Mouse (Mus musculus): Measurements from ENCODE around the gene Kremen1. TPM values are rescaled to one million over a fixed set of nuclear protein-coding genes. Genes with fewer than 3 reads are reported as not detected.
A peak's percentile ranks its signal among the peaks of the same experiment; 100 is the strongest.

Kremen1 gene
- polyA plus RNA-seq, 1 experiment from 2014 or later: 17.2 TPM

DNA sequence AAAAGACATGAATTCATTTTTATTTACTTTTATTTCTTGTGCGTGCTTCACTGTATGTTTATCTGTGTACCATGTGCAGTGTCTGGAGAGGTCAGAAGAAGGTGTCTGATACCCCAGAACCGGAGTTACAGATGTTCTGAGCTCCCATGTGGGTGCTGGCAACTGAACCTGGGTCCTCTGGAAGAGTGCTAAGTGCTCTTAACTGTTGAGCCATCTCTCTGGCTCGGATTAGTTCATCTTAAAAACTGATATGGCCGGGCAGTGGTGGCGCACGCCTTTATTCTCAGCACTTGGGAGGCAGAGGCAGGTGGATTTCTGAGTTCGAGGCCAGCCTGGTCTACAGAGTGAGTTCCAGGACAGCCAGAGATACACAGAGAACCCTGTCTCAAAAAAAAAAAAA, 18.1 kb downstream of the Kremen1 start:
- Histone ChIP-seq H3K27ac (ENCODE audit: low read depth, low read length) (no peak overlapping the region), H3K4me2 (replicated peaks; ENCODE audit: low read depth, low read length) (no peak overlapping the region), H3K27me3 (ENCODE audit: control insufficient read depth, insufficient read depth, low read length) (no peaks in the 10 kb centered on the region), H3K9ac (ENCODE audit: low read depth, low read length) (no peak overlapping the region), H3K36me3 (ENCODE audit: control insufficient read depth, insufficient read depth, low read length) (peaks cover 6% of the 10 kb centered on the region; the same call in 1 of the 2 replicates), H3K9me3 (ENCODE audit: control insufficient read depth, low read length) (no peaks in the 10 kb centered on the region), H3K4me3 (ENCODE audit: low read length) (no peak overlapping the region), H3K4me1 (ENCODE audit: control insufficient read depth, insufficient read depth, low read length) (peaks cover 42% of the 10 kb centered on the region)
- 91% methylated on average over 7 of the region's 7 CpGs for WGBS
- no peak for ATAC-seq (ENCODE audit: low FRiP score, low TSS enrichment)

GRCm38 (mm10) chr11:5242158-5242557, 19.2 kb downstream of the Kremen1 start:
- Histone ChIP-seq H3K4me2 (replicated peaks; ENCODE audit: low read depth, low read length) (no peak overlapping the region), H3K9ac (ENCODE audit: low read depth, low read length) (no peak overlapping the region), H3K27ac (ENCODE audit: low read depth, low read length) (no peak overlapping the region), H3K4me3 (ENCODE audit: low read length) (no peak overlapping the region), H3K9me3 (ENCODE audit: control insufficient read depth, low read length) (no peaks in the 10 kb centered on the region), H3K27me3 (ENCODE audit: control insufficient read depth, insufficient read depth, low read length) (no peaks in the 10 kb centered on the region), H3K36me3 (ENCODE audit: control insufficient read depth, insufficient read depth, low read length) (peaks cover 14% of the 10 kb centered on the region; the same call in 1 of the 2 replicates), H3K4me1 (ENCODE audit: control insufficient read depth, insufficient read depth, low read length) (peaks cover 42% of the 10 kb centered on the region)
- no peak for ATAC-seq (ENCODE audit: low FRiP score, low TSS enrichment)
- 69% methylated on average over 8 of the region's 8 CpGs for WGBS

DNA sequence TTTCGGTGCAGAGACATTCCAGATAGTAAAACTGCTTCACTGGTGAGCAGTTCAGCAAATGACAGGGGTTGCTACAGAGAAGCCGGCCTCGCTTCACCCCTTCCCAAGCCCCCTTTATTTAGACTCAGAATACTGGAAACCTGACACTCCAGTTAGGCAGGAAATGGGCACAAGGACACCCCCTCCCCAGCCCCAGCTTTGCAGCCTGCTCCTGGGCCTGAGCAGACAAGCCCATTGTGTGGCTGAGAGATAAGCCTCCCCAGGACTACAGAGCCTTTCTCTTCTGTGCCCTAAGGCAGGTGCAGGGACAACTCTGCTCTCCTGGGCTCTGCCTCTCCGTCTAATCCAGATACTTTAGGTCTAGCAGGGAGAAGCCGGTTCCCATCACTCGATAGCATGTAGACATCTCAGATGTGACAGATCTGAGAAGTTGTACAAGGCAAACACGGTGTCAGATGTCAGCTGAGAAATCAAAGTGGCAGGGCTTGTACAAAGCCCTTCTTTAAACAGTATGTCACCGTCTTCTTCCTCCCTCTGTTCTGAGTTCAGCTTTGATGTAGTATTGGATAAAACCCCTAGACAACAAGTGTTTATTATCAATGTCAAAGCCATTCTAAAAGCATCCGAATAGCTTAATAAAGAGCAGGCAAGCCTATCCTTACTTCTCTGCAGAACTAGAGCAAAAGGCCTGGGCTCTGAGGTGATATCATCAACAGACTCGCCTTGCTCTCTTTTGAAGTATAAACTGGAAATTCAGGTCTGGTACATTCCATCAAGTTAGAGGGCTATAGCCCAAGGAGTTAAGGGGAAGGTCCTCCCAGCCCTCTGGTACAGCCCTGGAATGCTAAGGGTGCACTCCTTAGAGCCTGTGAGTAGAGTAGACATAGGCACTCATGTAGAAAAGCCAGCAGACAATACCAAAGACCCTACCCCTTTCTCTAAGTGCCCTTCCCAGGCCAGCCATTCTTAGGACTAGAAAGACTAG, 21.4 kb downstream of the Kremen1 start:
- peaks cover 37% of the 10 kb centered on the region for H3K4me1 ChIP-seq (ENCODE audit: control insufficient read depth, insufficient read depth, low read length)
- H3K27ac ChIP-seq (ENCODE audit: low read depth, low read length): peak overlapping the region; percentile 88
- WGBS: 8% methylated on average over 10 of the region's 10 CpGs
- H3K9me3 ChIP-seq (ENCODE audit: control insufficient read depth, low read length): no peaks in the 10 kb centered on the region
- peak overlapping the region; percentile 18 for H3K9ac ChIP-seq (ENCODE audit: low read depth, low read length)
- H3K4me3 ChIP-seq (ENCODE audit: low read length): no peak overlapping the region
- H3K27me3 ChIP-seq (ENCODE audit: control insufficient read depth, insufficient read depth, low read length): no peaks in the 10 kb centered on the region
- H3K36me3 ChIP-seq (ENCODE audit: control insufficient read depth, insufficient read depth, low read length): peaks cover 17% of the 10 kb centered on the region; the same call in 1 of the 2 replicates
- H3K4me2 ChIP-seq (replicated peaks; ENCODE audit: low read depth, low read length): peak overlapping the region; percentile 9; the same call in 1 of the 2 replicates
- peak; percentile 80 for ATAC-seq (ENCODE audit: low FRiP score, low TSS enrichment)

- Histone ChIP-seq H3K9me3 (ENCODE audit: control insufficient read depth, low read length) (no peaks in the 10 kb centered on the region), H3K27ac (ENCODE audit: low read depth, low read length) (no peak overlapping the region), H3K27me3 (ENCODE audit: control insufficient read depth, insufficient read depth, low read length) (no peaks in the 10 kb centered on the region), H3K4me2 (replicated peaks; ENCODE audit: low read depth, low read length) (no peak overlapping the region), H3K9ac (ENCODE audit: low read depth, low read length) (no peak overlapping the region), H3K36me3 (ENCODE audit: control insufficient read depth, insufficient read depth, low read length) (peaks cover 3% of the 10 kb centered on the region; the same call in 1 of the 2 replicates), H3K4me1 (ENCODE audit: control insufficient read depth, insufficient read depth, low read length) (0 out of 2 replicates have a peak, but pooled peaks cover 4% of the 10 kb centered on the region), H3K4me3 (ENCODE audit: low read length) (no peak overlapping the region)
- no peak for ATAC-seq (ENCODE audit: low FRiP score, low TSS enrichment)
- WGBS: 61% methylated on average over 6 of the region's 6 CpGs
These were observed 41.4 kb downstream of the Kremen1 start for GRCm38 (mm10) chr11:5219910-5220447.

- no peak overlapping the region for H3K9ac ChIP-seq (ENCODE audit: low read depth, low read length)
- WGBS: 91% methylated on average over 4 of the region's 4 CpGs
- no peak for ATAC-seq (ENCODE audit: low FRiP score, low TSS enrichment)
- no peak overlapping the region for H3K27ac ChIP-seq (ENCODE audit: low read depth, low read length)
- H3K27me3 ChIP-seq (ENCODE audit: control insufficient read depth, insufficient read depth, low read length): no peaks in the 10 kb centered on the region
- H3K4me3 ChIP-seq (ENCODE audit: low read length): no peak overlapping the region
- 0 out of 2 replicates have a peak, but pooled peaks cover 4% of the 10 kb centered on the region for H3K4me1 ChIP-seq (ENCODE audit: control insufficient read depth, insufficient read depth, low read length)
- H3K9me3 ChIP-seq (ENCODE audit: control insufficient read depth, low read length): no peaks in the 10 kb centered on the region
- H3K4me2 ChIP-seq (replicated peaks; ENCODE audit: low read depth, low read length): no peak overlapping the region
- H3K36me3 ChIP-seq (ENCODE audit: control insufficient read depth, insufficient read depth, low read length): peaks cover 5% of the 10 kb centered on the region; the same call in 1 of the 2 replicates
These were observed 42.0 kb downstream of the Kremen1 start for GRCm38 (mm10) chr11:5219371-5219770.

DNA sequence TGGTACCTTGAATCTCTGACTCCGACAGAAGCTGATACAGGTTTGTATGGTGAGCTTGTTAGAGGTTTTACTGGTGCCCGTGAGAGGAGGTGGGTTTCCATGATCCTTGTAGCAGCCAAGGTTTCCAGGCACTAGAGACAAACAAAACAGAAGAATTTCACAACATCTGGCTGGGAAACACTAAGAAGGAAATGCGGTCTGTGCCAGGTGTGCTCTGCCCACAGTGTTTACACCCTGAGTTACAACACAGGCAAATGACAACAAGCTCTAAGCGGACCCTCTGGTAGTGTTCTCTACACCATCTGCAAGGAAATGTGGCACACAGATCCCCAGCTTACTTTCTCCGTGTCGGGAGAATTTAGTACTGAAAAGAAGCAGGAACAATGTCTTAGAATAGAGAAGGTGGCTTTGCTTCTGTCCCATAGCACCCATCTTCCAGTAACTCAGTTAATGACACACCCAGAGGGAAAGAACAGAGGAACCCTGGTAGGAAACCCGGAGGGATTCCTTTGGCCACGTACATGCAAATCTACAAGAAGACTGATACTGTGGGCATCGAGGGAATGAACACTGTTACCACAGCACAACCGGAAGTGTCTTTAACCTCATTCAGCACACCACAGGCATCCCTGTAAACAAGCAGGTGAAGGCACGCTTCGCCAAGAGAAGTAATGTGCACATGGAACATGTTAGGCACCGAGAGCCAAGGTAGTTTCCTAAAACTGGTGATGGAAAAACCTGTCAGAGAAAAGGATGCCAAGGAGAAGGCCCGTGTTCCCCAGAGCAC, 45.8 kb downstream of the Kremen1 start:
- no peaks in the 10 kb centered on the region for H3K27me3 ChIP-seq (ENCODE audit: control insufficient read depth, insufficient read depth, low read length)
- 0 out of 2 replicates have a peak, but pooled peaks cover 4% of the 10 kb centered on the region for H3K4me1 ChIP-seq (ENCODE audit: control insufficient read depth, insufficient read depth, low read length)
- no peak for ATAC-seq (ENCODE audit: low FRiP score, low TSS enrichment)
- H3K9ac ChIP-seq (ENCODE audit: low read depth, low read length): no peak overlapping the region
- H3K36me3 ChIP-seq (ENCODE audit: control insufficient read depth, insufficient read depth, low read length): peaks cover 9% of the 10 kb centered on the region; the same call in 1 of the 2 replicates
- H3K4me3 ChIP-seq (ENCODE audit: low read length): no peak overlapping the region
- H3K9me3 ChIP-seq (ENCODE audit: control insufficient read depth, low read length): no peaks in the 10 kb centered on the region
- H3K27ac ChIP-seq (ENCODE audit: low read depth, low read length): no peak overlapping the region
- 88% methylated on average over 14 of the region's 14 CpGs for WGBS
- H3K4me2 ChIP-seq (replicated peaks; ENCODE audit: low read depth, low read length): no peak overlapping the region

GRCm38 (mm10) chr11:5214483-5215040, 46.8 kb downstream of the Kremen1 start:
- Histone ChIP-seq H3K36me3 (ENCODE audit: control insufficient read depth, insufficient read depth, low read length) (peaks cover 13% of the 10 kb centered on the region; the same call in 1 of the 2 replicates), H3K4me1 (ENCODE audit: control insufficient read depth, insufficient read depth, low read length) (no peaks in the 10 kb centered on the region), H3K4me2 (replicated peaks; ENCODE audit: low read depth, low read length) (no peak overlapping the region), H3K9ac (ENCODE audit: low read depth, low read length) (no peak overlapping the region), H3K27me3 (ENCODE audit: control insufficient read depth, insufficient read depth, low read length) (no peaks in the 10 kb centered on the region), H3K27ac (ENCODE audit: low read depth, low read length) (no peak overlapping the region), H3K4me3 (ENCODE audit: low read length) (no peak overlapping the region), H3K9me3 (ENCODE audit: control insufficient read depth, low read length) (no peaks in the 10 kb centered on the region)
- ATAC-seq (ENCODE audit: low FRiP score, low TSS enrichment): no peak
- 89% methylated on average over 6 of the region's 6 CpGs for WGBS

- Histone ChIP-seq H3K27ac (ENCODE audit: low read depth, low read length) (peak overlapping the region; percentile 65; the same call in 1 of the 2 replicates), H3K4me2 (replicated peaks; ENCODE audit: low read depth, low read length) (no peak overlapping the region), H3K9ac (ENCODE audit: low read depth, low read length) (no peak overlapping the region), H3K27me3 (ENCODE audit: control insufficient read depth, insufficient read depth, low read length) (no peaks in the 10 kb centered on the region), H3K4me1 (ENCODE audit: control insufficient read depth, insufficient read depth, low read length) (no peaks in the 10 kb centered on the region), H3K36me3 (ENCODE audit: control insufficient read depth, insufficient read depth, low read length) (peaks cover 21% of the 10 kb centered on the region; the same call in 1 of the 2 replicates), H3K4me3 (ENCODE audit: low read length) (no peak overlapping the region), H3K9me3 (ENCODE audit: control insufficient read depth, low read length) (no peaks in the 10 kb centered on the region)
- 75% methylated on average over 6 of the region's 6 CpGs for WGBS
- no peak for ATAC-seq (ENCODE audit: low FRiP score, low TSS enrichment)
These were observed 58.3 kb downstream of the Kremen1 start for GRCm38 (mm10) chr11:5203054-5203453.
